Comparison of ENCODE assay signal across 9 mouse cellular contexts in genomic region chr15:83425794-83426193, GRCm38 (mm10). TPM values are rescaled to one million over a fixed set of nuclear protein-coding genes. Genes with fewer than 3 reads are reported as not detected.
DNase-seq lines count a peak whose midpoint lies in the region; ATAC-seq and TF ChIP-seq lines count a peak whose summit lies in the region.
"Had no signal": no experiment of that assay in that cellular context is flagged by ENCODE, and none has a peak within 500 bp of the region (broad histone marks: within the 10 kb centered on the region; RNA-seq: fewer than 3 reads in every experiment).

No protein-coding gene starts in this region.

- H3K4me2 ChIP-seq in lung, postnatal 0 days (replicated peaks; ENCODE audit: low read depth, low read length): no peak overlapping the region
- H3K4me2 ChIP-seq in kidney, postnatal 0 days (ENCODE audit: low read length): no peak overlapping the region
- H3K4me2 ChIP-seq: intestine, embryonic 15.5 days had no signal

- no peak for TF ChIP-seq CTCF in lung, postnatal 0 days (IDR thresholded peaks at IDR 0.05)
- no peak for TF ChIP-seq CTCF in kidney, postnatal 0 days (IDR thresholded peaks at IDR 0.05; ENCODE audit: low read depth)

- H3K36me3 ChIP-seq in lung, postnatal 0 days (ENCODE audit: insufficient read depth, low read length): no peaks in the 10 kb centered on the region
- H3K36me3 ChIP-seq in kidney, postnatal 0 days (ENCODE audit: insufficient read depth, low read length): no peaks in the 10 kb centered on the region
- H3K36me3 ChIP-seq: intestine, embryonic 15.5 days had no signal

- peak; percentile 50; the same call in 1 of the 2 replicates for ATAC-seq in lung, postnatal 0 days
- ATAC-seq in kidney, postnatal 0 days (replicated peaks; ENCODE audit: low FRiP score, low read depth): no peak
- ATAC-seq: intestine, embryonic 15.5 days had no signal

- H3K4me1 ChIP-seq in lung, postnatal 0 days (ENCODE audit: insufficient read depth, low read depth, low read length): peaks cover 13% of the 10 kb centered on the region; the same call in 1 of the 2 replicates
- peaks cover 3% of the 10 kb centered on the region; the same call in 1 of the 2 replicates for H3K4me1 ChIP-seq in kidney, postnatal 0 days (replicated peaks; ENCODE audit: insufficient read depth, low read length)

- 28% methylated on average over 5 of the region's 5 CpGs for WGBS in lung, postnatal 0 days
- WGBS in kidney, postnatal 0 days: 34% methylated on average over 5 of the region's 5 CpGs

- peak; percentile 50 for DNase-seq in adrenal gland, postnatal 14 days
- DNase-seq in adrenal gland, postnatal 4 days (ENCODE audit: low spot score in 2 of 2): no peak
- peak; percentile 52 for DNase-seq in lung, postnatal 0 days (ENCODE audit: low spot score)
- DNase-seq in lung, adult 18-20 months: no peak
- DNase-seq in kidney, postnatal 0 days (ENCODE audit: low spot score): peak; percentile 42
- DNase-seq in natural killer cell, adult 2 months (ENCODE audit: low spot score in 2 of 2): peak; percentile 61 to 77
- DNase-seq in left cerebral cortex, adult 8-10 months (ENCODE audit: low spot score in 2 of 2): no peak
- no peak for DNase-seq in ovary, postnatal 14 days (ENCODE audit: low spot score)

- no peak overlapping the region for H3K9ac ChIP-seq in lung, postnatal 0 days (replicated peaks; ENCODE audit: low read depth)
- no peak overlapping the region for H3K9ac ChIP-seq in kidney, postnatal 0 days (ENCODE audit: low read depth, low read length)
- H3K9ac ChIP-seq: intestine, embryonic 15.5 days had no signal

- no peak for TF ChIP-seq EP300 in lung, postnatal 0 days (IDR thresholded peaks at IDR 0.05)

- no peaks in the 10 kb centered on the region for H3K27me3 ChIP-seq in lung, postnatal 0 days (replicated peaks; ENCODE audit: insufficient read depth, low read length)
- no peaks in the 10 kb centered on the region for H3K27me3 ChIP-seq in kidney, postnatal 0 days (ENCODE audit: insufficient read depth, low read length)
- H3K27me3 ChIP-seq: intestine, embryonic 15.5 days had no signal

- no peaks in the 10 kb centered on the region for H3K9me3 ChIP-seq in lung, postnatal 0 days (ENCODE audit: low read length)
- H3K9me3 ChIP-seq in kidney, postnatal 0 days (replicated peaks; ENCODE audit: low read length): no peaks in the 10 kb centered on the region
- H3K9me3 ChIP-seq: intestine, embryonic 15.5 days had no signal

- no peak overlapping the region for H3K4me3 ChIP-seq in lung, postnatal 0 days (ENCODE audit: low read depth, low read length)
- no peak overlapping the region for H3K4me3 ChIP-seq in kidney, postnatal 0 days (replicated peaks; ENCODE audit: low read depth, low read length)
- H3K4me3 ChIP-seq: intestine, embryonic 15.5 days had no signal

- peak overlapping the region; percentile 51 for H3K27ac ChIP-seq in lung, postnatal 0 days (ENCODE audit: low read length)
- 0 out of 2 replicates have a peak overlapping the region, but pooled peaks have one; percentile 47 for H3K27ac ChIP-seq in kidney, postnatal 0 days
- H3K27ac ChIP-seq: intestine, embryonic 15.5 days had no signal

RNA-seq across cellular contexts. Expression of gene Pacsin2, which starts 38.6 kb away (rescaled TPM):
- 74.1 and 84.3 TPM in 2 replicates for total RNA-seq in adrenal gland, postnatal 14 days (2021)
- total RNA-seq in adrenal gland, postnatal 4 days (2021): 10 to 100 TPM; 80.4 to 80.7 TPM
- 46.7 and 51.7 TPM in 2 replicates for polyA plus RNA-seq in lung, postnatal 0 days (2015; fragmentation: Nextera tagmentation; extraction: Ambion mirVana)
- 61.3 and 68.5 TPM in 2 replicates for polyA plus RNA-seq in kidney, postnatal 0 days (2015; fragmentation: Nextera tagmentation; extraction: Ambion mirVana)
- total RNA-seq in left cerebral cortex, adult 8-10 months (2022): 100 to 1,000 TPM in 2 of 4 experiments, 10 to 100 TPM in 2; 86.2 to 103 (median 98.5) TPM

Comparison
In these comparisons a context has a peak if more than half of its experiments do, and no peak if none do; other contexts are left out.
1. DNase-seq: peak in adrenal gland, postnatal 14 days (single experiment), lung, postnatal 0 days (single experiment), kidney, postnatal 0 days (single experiment) and natural killer cell, adult 2 months (2 of 2); none in adrenal gland, postnatal 4 days (0 of 2), lung, adult 18-20 months (0 of 2), left cerebral cortex, adult 8-10 months (0 of 2) and ovary, postnatal 14 days (single experiment).